Mouse (Mus musculus): ENCODE measurements around the gene Igf1r.

DNA sequence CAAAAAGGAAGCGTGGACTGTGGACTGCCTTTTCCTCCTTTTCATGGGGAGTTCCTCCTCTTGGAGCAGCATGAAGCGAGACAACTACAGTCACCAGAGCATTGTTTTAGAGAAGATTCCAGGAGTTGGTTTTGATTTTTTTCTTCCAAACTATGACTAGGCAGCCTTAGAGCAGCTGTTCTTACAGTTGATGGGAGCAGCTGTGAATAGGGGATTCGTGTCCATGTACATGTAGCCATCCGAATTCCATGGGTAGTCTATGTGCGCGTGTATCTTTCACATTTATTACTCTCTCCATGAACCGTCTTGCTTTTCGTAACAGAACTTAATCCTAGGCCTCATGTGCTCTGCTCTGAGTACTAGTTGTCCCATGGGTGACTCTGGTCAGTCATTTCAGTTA lies 199.8 kb downstream of the Igf1r start:
- no peak for TF ChIP-seq GATA1 (IDR thresholded peaks at IDR 0.05; ENCODE audit: low read length)
- no peak for TF ChIP-seq TAL1 (IDR thresholded peaks at IDR 0.05; ENCODE audit: low read length)
